Mouse (Mus musculus): ENCODE data around the gene Serpina3a.

The Serpina3a gene

DNA sequence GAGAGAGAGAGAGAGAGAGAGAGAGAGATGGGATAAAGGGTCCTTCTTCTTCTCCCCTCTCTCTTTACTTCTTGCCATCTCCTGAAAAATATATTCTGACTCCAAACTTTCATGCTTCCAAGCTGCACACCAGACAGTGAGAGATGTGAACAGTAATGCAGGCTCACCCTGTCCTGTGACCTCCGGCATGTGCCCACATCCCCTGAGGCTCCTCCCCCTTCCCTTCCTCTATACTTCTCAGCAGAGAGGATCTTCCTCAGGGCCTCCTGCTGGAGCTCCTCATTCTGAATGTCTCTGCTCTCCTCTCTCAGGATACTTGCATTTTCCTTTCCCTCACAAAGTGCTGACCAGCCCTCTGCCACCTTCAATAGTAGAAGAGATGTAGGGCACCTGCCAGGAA, 29.9 kb downstream of the Serpina3a start:
- DNase-seq (ENCODE audit: low read depth, low spot score) = no peak

DNA sequence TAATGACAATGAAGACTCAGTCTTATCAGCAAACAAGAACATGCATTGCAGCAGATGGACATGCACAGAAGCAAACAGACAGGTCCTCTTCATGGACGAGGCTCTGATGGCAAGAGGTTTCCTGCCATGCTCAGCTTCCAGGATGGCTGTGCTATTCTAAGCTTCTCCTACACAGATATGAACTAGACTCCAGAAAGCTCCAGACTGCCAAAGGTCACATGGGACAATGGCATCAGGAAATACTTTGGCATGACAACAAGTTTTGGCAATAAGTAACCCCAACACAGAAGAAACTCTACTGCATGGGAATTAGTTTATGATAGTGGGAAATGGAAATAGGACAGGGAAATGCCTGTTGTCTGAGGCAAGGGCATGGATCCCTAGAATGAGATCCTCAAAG, 30.8 kb downstream of the Serpina3a start:
- DNase-seq (ENCODE audit: low read depth, low spot score) = no peak

GRCm38 (mm10) chr12:104145571-104145970, 33.0 kb downstream of the Serpina3a start:
- DNase-seq (ENCODE audit: low read depth, low spot score) = no peak

DNA sequence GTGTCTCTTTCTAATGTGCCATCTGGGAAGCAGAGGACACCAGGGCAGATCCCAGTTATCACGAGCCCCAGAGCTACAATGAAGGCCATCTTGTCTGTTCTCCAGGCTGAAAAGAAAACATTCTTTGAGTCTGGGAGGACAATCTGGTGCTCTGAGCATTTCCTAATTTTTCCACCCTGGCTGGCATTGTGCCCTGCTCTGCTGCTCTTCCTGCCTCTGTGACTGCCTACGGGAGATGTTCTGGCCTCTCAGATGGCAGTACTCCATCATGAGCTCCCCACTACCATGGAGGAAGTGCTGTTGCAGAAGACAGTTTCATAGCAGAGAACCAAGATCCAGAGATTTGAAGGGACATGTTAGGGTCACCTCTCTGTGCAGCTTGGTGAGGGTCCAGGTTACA, 39.5 kb downstream of the Serpina3a start:
- DNase-seq (ENCODE audit: low read depth, low spot score) = no peak

GRCm38 (mm10) chr12:104153041-104153645, 40.6 kb downstream of the Serpina3a start:
- DNase-seq (ENCODE audit: low read depth, low spot score) = no peak

DNA sequence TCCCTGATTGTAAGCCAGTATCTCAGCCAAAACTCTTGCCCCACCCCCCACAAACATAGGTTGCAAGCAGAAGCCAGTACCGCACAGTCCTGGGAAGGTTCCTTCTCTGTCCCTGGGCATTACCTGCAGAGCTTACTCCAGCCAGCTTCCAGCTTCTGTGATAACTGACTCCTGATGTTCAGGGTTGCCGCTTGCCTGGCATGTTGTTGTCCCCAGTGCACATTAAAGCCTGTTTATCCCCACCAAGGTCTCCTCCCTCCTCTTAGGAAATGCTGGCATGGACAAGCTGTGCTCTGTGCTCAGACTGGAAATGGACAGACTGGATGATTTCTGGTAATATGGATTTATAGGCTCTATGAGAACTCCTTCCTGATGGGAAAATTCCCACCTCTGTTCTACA, 41.1 kb downstream of the Serpina3a start, which contains the start of gene Serpina3c:
Serpina3c (minus strand) TSS at position 215 of the 400 bp plus-strand sequence.
- no peak for DNase-seq (ENCODE audit: low read depth, low spot score)
